Mouse (Mus musculus): Measurements from ENCODE around the gene Plppr3. TPM values are rescaled to one million over a fixed set of nuclear protein-coding genes. Genes with fewer than 3 reads are reported as not detected.

The Plppr3 gene
- polyA plus RNA-seq, 1 experiment from 2014 or later = 5.1 TPM

GRCm38 (mm10) chr10:79822372-79822771 lies 52.1 kb downstream of the Plppr3 start:
- H3K9ac ChIP-seq (ENCODE audit: low read depth, low read length) = no peak overlapping the region
- no peak overlapping the region for H3K27ac ChIP-seq (ENCODE audit: low read length)
- no peaks in the 10 kb centered on the region for H3K9me3 ChIP-seq (replicated peaks; ENCODE audit: control insufficient read depth, low read length)
- no peak overlapping the region for H3K4me2 ChIP-seq (ENCODE audit: low read depth, low read length)
- H3K36me3 ChIP-seq (ENCODE audit: control insufficient read depth, insufficient read depth) = no peaks in the 10 kb centered on the region
- H3K4me1 ChIP-seq (ENCODE audit: control insufficient read depth, low read depth, low read length) = peaks cover 4% of the 10 kb centered on the region
- peak; percentile 53 for ATAC-seq (ENCODE audit: low read depth)
- 54% methylated on average over 17 of the region's 17 CpGs for WGBS (ENCODE audit: insufficient replicate concordance)
- no peak overlapping the region for H3K4me3 ChIP-seq (ENCODE audit: low read depth, low read length)
- H3K27me3 ChIP-seq (ENCODE audit: control insufficient read depth, insufficient read depth, low read depth, low read length) = no peaks in the 10 kb centered on the region

- WGBS (ENCODE audit: insufficient replicate concordance) = 80% methylated on average over 12 of the region's 12 CpGs
- H3K4me2 ChIP-seq (ENCODE audit: low read depth, low read length) = no peak overlapping the region
- H3K27ac ChIP-seq (ENCODE audit: low read length) = no peak overlapping the region
- no peak overlapping the region for H3K4me3 ChIP-seq (ENCODE audit: low read depth, low read length)
- no peaks in the 10 kb centered on the region for H3K36me3 ChIP-seq (ENCODE audit: control insufficient read depth, insufficient read depth)
- peaks cover 4% of the 10 kb centered on the region for H3K4me1 ChIP-seq (ENCODE audit: control insufficient read depth, low read depth, low read length)
- H3K27me3 ChIP-seq (ENCODE audit: control insufficient read depth, insufficient read depth, low read depth, low read length) = no peaks in the 10 kb centered on the region
- ATAC-seq (ENCODE audit: low read depth) = no peak
- H3K9ac ChIP-seq (ENCODE audit: low read depth, low read length) = no peak overlapping the region
- no peaks in the 10 kb centered on the region for H3K9me3 ChIP-seq (replicated peaks; ENCODE audit: control insufficient read depth, low read length)
Measured at GRCm38 (mm10) chr10:79821731-79822130, 52.7 kb downstream of the Plppr3 start.

- no peak for ATAC-seq (ENCODE audit: low read depth)
- Histone ChIP-seq H3K9me3 (replicated peaks; ENCODE audit: control insufficient read depth, low read length) (no peaks in the 10 kb centered on the region), H3K27me3 (ENCODE audit: control insufficient read depth, insufficient read depth, low read depth, low read length) (no peaks in the 10 kb centered on the region), H3K4me3 (ENCODE audit: low read depth, low read length) (no peak within 1 kb of the TSS), H3K9ac (ENCODE audit: low read depth, low read length) (no peak within 1 kb of the TSS), H3K36me3 (ENCODE audit: control insufficient read depth, insufficient read depth) (no peaks in the 10 kb centered on the region), H3K4me2 (ENCODE audit: low read depth, low read length) (no peak within 1 kb of the TSS), H3K4me1 (ENCODE audit: control insufficient read depth, low read depth, low read length) (peaks cover 4% of the 10 kb centered on the region), H3K27ac (ENCODE audit: low read length) (no peak within 1 kb of the TSS)
- 53% methylated on average over 11 of the region's 11 CpGs for WGBS (ENCODE audit: insufficient replicate concordance)
Measured at GRCm38 (mm10) chr10:79820782-79821181, 53.7 kb downstream of the Plppr3 start, which contains the start of gene Misp. Misp (plus strand) TSS chr10:79820989.

- Histone ChIP-seq H3K4me1 (ENCODE audit: control insufficient read depth, low read depth, low read length) (peaks cover 5% of the 10 kb centered on the region), H3K9ac (ENCODE audit: low read depth, low read length) (no peak overlapping the region), H3K4me3 (ENCODE audit: low read depth, low read length) (no peak overlapping the region), H3K27ac (ENCODE audit: low read length) (no peak overlapping the region), H3K27me3 (ENCODE audit: control insufficient read depth, insufficient read depth, low read depth, low read length) (no peaks in the 10 kb centered on the region), H3K36me3 (ENCODE audit: control insufficient read depth, insufficient read depth) (no peaks in the 10 kb centered on the region), H3K9me3 (replicated peaks; ENCODE audit: control insufficient read depth, low read length) (no peaks in the 10 kb centered on the region), H3K4me2 (ENCODE audit: low read depth, low read length) (no peak overlapping the region)
- 63% methylated on average over 8 of the region's 8 CpGs for WGBS (ENCODE audit: insufficient replicate concordance)
- no peak for ATAC-seq (ENCODE audit: low read depth)
Measured at GRCm38 (mm10) chr10:79820277-79820676, 54.2 kb downstream of the Plppr3 start.

GRCm38 (mm10) chr10:79819606-79820005 lies 54.8 kb downstream of the Plppr3 start:
- no peak for ATAC-seq (ENCODE audit: low read depth)
- no peak overlapping the region for H3K4me2 ChIP-seq (ENCODE audit: low read depth, low read length)
- H3K36me3 ChIP-seq (ENCODE audit: control insufficient read depth, insufficient read depth) = no peaks in the 10 kb centered on the region
- no peak overlapping the region for H3K4me3 ChIP-seq (ENCODE audit: low read depth, low read length)
- 80% methylated on average over 17 of the region's 17 CpGs for WGBS (ENCODE audit: insufficient replicate concordance)
- H3K9me3 ChIP-seq (replicated peaks; ENCODE audit: control insufficient read depth, low read length) = no peaks in the 10 kb centered on the region
- no peak overlapping the region for H3K9ac ChIP-seq (ENCODE audit: low read depth, low read length)
- H3K4me1 ChIP-seq (ENCODE audit: control insufficient read depth, low read depth, low read length) = peaks cover 8% of the 10 kb centered on the region
- no peaks in the 10 kb centered on the region for H3K27me3 ChIP-seq (ENCODE audit: control insufficient read depth, insufficient read depth, low read depth, low read length)
- no peak overlapping the region for H3K27ac ChIP-seq (ENCODE audit: low read length)

- 47% methylated on average over 4 of the region's 4 CpGs for WGBS (ENCODE audit: insufficient replicate concordance)
Measured at GRCm38 (mm10) chr10:79818225-79818624, 56.2 kb downstream of the Plppr3 start.

GRCm38 (mm10) chr10:79817111-79817510 lies 57.3 kb downstream of the Plppr3 start:
- Histone ChIP-seq H3K4me2 (ENCODE audit: low read depth, low read length) (no peak overlapping the region), H3K4me1 (ENCODE audit: control insufficient read depth, low read depth, low read length) (peaks cover 4% of the 10 kb centered on the region; the same call in 1 of the 2 replicates), H3K9ac (ENCODE audit: low read depth, low read length) (no peak overlapping the region), H3K36me3 (ENCODE audit: control insufficient read depth, insufficient read depth) (no peaks in the 10 kb centered on the region), H3K27me3 (ENCODE audit: control insufficient read depth, insufficient read depth, low read depth, low read length) (no peaks in the 10 kb centered on the region), H3K27ac (ENCODE audit: low read length) (no peak overlapping the region), H3K4me3 (ENCODE audit: low read depth, low read length) (no peak overlapping the region), H3K9me3 (replicated peaks; ENCODE audit: control insufficient read depth, low read length) (no peaks in the 10 kb centered on the region)
- ATAC-seq (ENCODE audit: low read depth) = no peak
- WGBS (ENCODE audit: insufficient replicate concordance) = 46% methylated on average over 2 of the region's 2 CpGs

More at GRCm38 (mm10) chr10:79818225-79818624, 56.2 kb downstream of the Plppr3 start:
- ATAC-seq (ENCODE audit: low read depth) = no peak
- Histone ChIP-seq H3K27ac (ENCODE audit: low read length) (no peak overlapping the region), H3K9ac (ENCODE audit: low read depth, low read length) (no peak overlapping the region), H3K4me2 (ENCODE audit: low read depth, low read length) (no peak overlapping the region), H3K27me3 (ENCODE audit: control insufficient read depth, insufficient read depth, low read depth, low read length) (no peaks in the 10 kb centered on the region), H3K4me3 (ENCODE audit: low read depth, low read length) (no peak overlapping the region), H3K36me3 (ENCODE audit: control insufficient read depth, insufficient read depth) (no peaks in the 10 kb centered on the region), H3K9me3 (replicated peaks; ENCODE audit: control insufficient read depth, low read length) (no peaks in the 10 kb centered on the region), H3K4me1 (ENCODE audit: control insufficient read depth, low read depth, low read length) (peaks cover 8% of the 10 kb centered on the region)

GRCm38 (mm10) chr10:79815671-79816494 lies 58.6 kb downstream of the Plppr3 start:
- H3K4me1 ChIP-seq (ENCODE audit: control insufficient read depth, low read depth, low read length) = peaks cover 4% of the 10 kb centered on the region; the same call in 1 of the 2 replicates
- H3K36me3 ChIP-seq (ENCODE audit: control insufficient read depth, insufficient read depth) = no peaks in the 10 kb centered on the region
- no peak overlapping the region for H3K4me3 ChIP-seq (ENCODE audit: low read depth, low read length)
- WGBS (ENCODE audit: insufficient replicate concordance) = 70% methylated on average over 12 of the region's 12 CpGs
- no peaks in the 10 kb centered on the region for H3K9me3 ChIP-seq (replicated peaks; ENCODE audit: control insufficient read depth, low read length)
- no peak overlapping the region for H3K9ac ChIP-seq (ENCODE audit: low read depth, low read length)
- no peak overlapping the region for H3K4me2 ChIP-seq (ENCODE audit: low read depth, low read length)
- peak; percentile 25; the same call in 1 of the 2 replicates for ATAC-seq (ENCODE audit: low read depth)
- H3K27me3 ChIP-seq (ENCODE audit: control insufficient read depth, insufficient read depth, low read depth, low read length) = no peaks in the 10 kb centered on the region
- no peak overlapping the region for H3K27ac ChIP-seq (ENCODE audit: low read length)

- 0 out of 2 replicates have a peak, but pooled peaks have one; percentile 11 for ATAC-seq (ENCODE audit: low read depth)
- Histone ChIP-seq H3K36me3 (ENCODE audit: control insufficient read depth, insufficient read depth) (no peaks in the 10 kb centered on the region), H3K9ac (ENCODE audit: low read depth, low read length) (no peak overlapping the region), H3K9me3 (replicated peaks; ENCODE audit: control insufficient read depth, low read length) (no peaks in the 10 kb centered on the region), H3K4me3 (ENCODE audit: low read depth, low read length) (no peak overlapping the region), H3K27me3 (ENCODE audit: control insufficient read depth, insufficient read depth, low read depth, low read length) (no peaks in the 10 kb centered on the region), H3K4me1 (ENCODE audit: control insufficient read depth, low read depth, low read length) (peaks cover 4% of the 10 kb centered on the region; the same call in 1 of the 2 replicates), H3K27ac (ENCODE audit: low read length) (no peak overlapping the region), H3K4me2 (ENCODE audit: low read depth, low read length) (no peak overlapping the region)
- WGBS (ENCODE audit: insufficient replicate concordance) = 59% methylated on average over 5 of the region's 5 CpGs
Measured at GRCm38 (mm10) chr10:79814271-79814842, 60.1 kb downstream of the Plppr3 start.
